Mouse (Mus musculus) lung, postnatal 0 days (tissue): ENCODE results near the gene Atp2b4. TPM values are rescaled to one million over a fixed set of nuclear protein-coding genes. Genes with fewer than 3 reads are reported as not detected.

ENCODE experiments used
- ATAC-seq: fragments of 200-750 bp; cut with Nextera tagmentation; 2 replicates; pipeline ENCODE4 v1.8.0; 2017; ENCODE audit warnings: moderate library complexity
- DNase-seq: peaks from one replicate; pipeline ENCODE4 v3.0.0-alpha.2; 2016; ENCODE audit warnings: low spot score
- H3K27ac ChIP-seq: fragments of 300-500 bp; sonication (generic); 2 replicates; pipeline ENCODE4 v1.5.1; 2014; ENCODE audit warnings: antibody characterized with exemption, mild to moderate bottlenecking, low read length, mixed read lengths
- H3K27me3 ChIP-seq: fragments of 300-500 bp; sonication (generic); replicated peaks from 2 replicates; pipeline ENCODE4 v1.6.1; 2014; ENCODE audit warnings: low read length, mixed read lengths; ENCODE audit not compliant: insufficient read depth
- H3K36me3 ChIP-seq: fragments of 300-500 bp; sonication (generic); 2 replicates; pipeline ENCODE4 v1.6.1; 2014; ENCODE audit warnings: low read length, mixed read lengths; ENCODE audit not compliant: insufficient read depth
- H3K4me1 ChIP-seq: fragments of 300-500 bp; sonication (generic); 2 replicates; pipeline ENCODE4 v1.6.1; 2014; ENCODE audit warnings: antibody characterized with exemption, low read depth, low read length, mixed read lengths; ENCODE audit not compliant: insufficient read depth
- H3K4me2 ChIP-seq: fragments of 300-500 bp; sonication (generic); replicated peaks from 2 replicates; pipeline ENCODE4 v1.6.1; 2014; ENCODE audit warnings: low read depth, mild to moderate bottlenecking, low read length, moderate library complexity, mixed read lengths
- H3K4me3 ChIP-seq: fragments of 300-500 bp; sonication (generic); 2 replicates; pipeline ENCODE4 v1.5.1; 2014; ENCODE audit warnings: low read depth, low read length
- H3K9ac ChIP-seq: fragments of 300-500 bp; sonication (generic); replicated peaks from 2 replicates; pipeline ENCODE4 v1.6.1; 2014; ENCODE audit warnings: low read depth, mild to moderate bottlenecking
- H3K9me3 ChIP-seq: fragments of 300-500 bp; sonication (generic); 2 replicates; pipeline ENCODE4 v1.6.1; 2016; ENCODE audit warnings: low read length, mixed read lengths
- CTCF ChIP-seq: IDR thresholded peaks from 2 replicates; pipeline ENCODE4 v1.5.1; 2016; ENCODE audit warnings: antibody characterized with exemption, mild to moderate bottlenecking
- EP300 ChIP-seq: IDR thresholded peaks from 2 replicates; pipeline ENCODE4 v1.6.1; 2016; ENCODE audit warnings: antibody characterized with exemption, mild to moderate bottlenecking, control low read depth
- WGBS: fragments of 180-500 bp; shearing (Covaris S2); extraction: QIAGEN DNeasy Blood & Tissue Kit; methylation state at CpG from one replicate; pipeline ENCODE4 v1.1.7; 2014; 5-methylcytosine and 5-hydroxymethylcytosine counted together
- polyA plus RNA-seq: library from polyadenylated mRNA; unstranded; fragments of >200 nt; fragmentation: Nextera tagmentation; extraction: Ambion mirVana; gene quantifications from 2 replicates; pipeline ENCODE4 v1.2.1, GENCODE M21; 2015

Atp2b4 gene
- polyA plus RNA-seq: 7.8 and 8.5 TPM in 2 replicates

DNA sequence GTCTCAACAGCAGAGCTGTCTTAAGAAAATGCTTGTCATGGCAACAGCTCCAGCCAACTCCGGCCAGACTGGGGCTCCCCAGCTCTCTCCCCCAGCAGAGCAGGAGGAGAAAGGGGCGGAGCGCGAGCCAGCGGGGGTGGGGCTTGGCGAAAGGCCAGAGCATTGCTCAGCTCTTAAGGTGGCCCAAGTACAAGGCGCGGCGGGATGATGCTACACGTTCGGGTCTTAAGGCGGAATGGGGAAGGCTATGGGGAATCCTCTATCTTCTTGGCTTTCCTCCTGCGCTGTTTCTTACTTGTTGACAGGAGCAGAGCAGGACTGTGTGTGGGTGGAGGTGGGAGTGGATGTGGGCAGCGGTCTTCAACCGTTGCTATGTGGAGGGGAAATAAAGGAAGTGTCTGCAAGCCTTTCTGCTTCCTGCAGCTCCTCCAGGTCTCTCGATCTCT is at the start of gene Atp2b4:
TSS of gene Atp2b4 (minus strand) at position 94 of the 446 bp plus-strand sequence.
- H3K4me3 ChIP-seq: peak within 1 kb of the TSS; percentile 59
- H3K4me2 ChIP-seq: peak within 1 kb of the TSS; percentile 89
- TF ChIP-seq EP300 (no peak), CTCF (no peak)
- H3K9ac ChIP-seq: peak within 1 kb of the TSS; percentile 41
- H3K27me3 ChIP-seq: no peaks in the 10 kb centered on the region
- under 1% methylated on average over 16 of the region's 16 CpGs for WGBS
- H3K36me3 ChIP-seq: no peaks in the 10 kb centered on the region
- H3K27ac ChIP-seq: peak within 1 kb of the TSS; percentile 72
- no peaks in the 10 kb centered on the region for H3K9me3 ChIP-seq
- peak; percentile 95 for DNase-seq
- H3K4me1 ChIP-seq: peaks cover 21% of the 10 kb centered on the region; the same call in 1 of the 2 replicates
- ATAC-seq: peak; percentile 91

DNA sequence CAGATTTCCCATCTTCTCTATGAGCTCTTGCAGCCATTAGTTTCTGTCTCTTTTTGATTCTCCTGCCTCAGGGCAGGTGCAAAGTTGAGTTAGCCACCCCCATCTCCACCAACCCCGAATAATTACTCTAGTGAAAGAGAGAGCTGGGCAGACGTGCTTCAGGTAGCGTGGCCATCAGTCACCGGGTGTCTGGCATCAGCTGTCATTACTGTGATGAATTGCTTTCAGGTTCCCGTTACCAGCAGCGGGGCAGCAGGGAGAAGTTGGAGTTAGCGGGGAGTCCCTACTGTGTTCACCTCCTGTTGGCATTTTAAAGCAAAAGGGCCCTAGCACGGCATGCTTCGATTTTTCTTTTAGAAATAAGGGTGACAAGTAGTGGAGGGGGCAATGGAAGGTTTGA is 43.9 kb upstream of the Atp2b4 start:
- WGBS: 29% methylated on average over 9 of the region's 9 CpGs
- no peak overlapping the region for H3K4me3 ChIP-seq
- TF ChIP-seq EP300 (no peak), CTCF (no peak)
- no peak for ATAC-seq
- H3K9ac ChIP-seq: no peak overlapping the region
- H3K36me3 ChIP-seq: no peaks in the 10 kb centered on the region
- no peaks in the 10 kb centered on the region for H3K4me1 ChIP-seq
- no peak overlapping the region for H3K4me2 ChIP-seq
- H3K27me3 ChIP-seq: no peaks in the 10 kb centered on the region
- no peak overlapping the region for H3K27ac ChIP-seq
- no peaks in the 10 kb centered on the region for H3K9me3 ChIP-seq
- DNase-seq: no peak

DNA sequence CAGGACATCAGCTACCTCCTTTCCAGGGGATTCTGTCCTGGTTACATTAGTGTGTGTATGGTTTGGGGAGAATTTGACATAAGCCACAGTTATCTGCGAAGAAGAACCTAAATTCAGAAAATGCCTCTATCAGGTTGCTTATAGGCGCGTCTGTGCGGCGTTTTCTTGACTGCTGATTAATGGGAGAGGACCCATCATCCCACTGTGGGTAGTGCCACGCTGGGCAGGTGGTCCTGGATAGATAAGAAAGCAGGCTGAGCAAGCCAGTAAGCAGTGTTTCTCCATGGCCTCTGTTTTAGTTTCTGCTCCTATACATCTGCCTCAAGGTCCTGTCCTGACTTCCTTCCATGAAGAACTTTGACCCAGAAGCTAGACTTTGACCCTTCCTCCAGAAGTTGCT is 43.1 kb upstream of the Atp2b4 start:
- DNase-seq: no peak
- no peaks in the 10 kb centered on the region for H3K4me1 ChIP-seq
- H3K9ac ChIP-seq: no peak overlapping the region
- WGBS: 73% methylated on average over 6 of the region's 6 CpGs
- H3K27me3 ChIP-seq: no peaks in the 10 kb centered on the region
- no peak overlapping the region for H3K4me2 ChIP-seq
- H3K36me3 ChIP-seq: no peaks in the 10 kb centered on the region
- no peaks in the 10 kb centered on the region for H3K9me3 ChIP-seq
- TF ChIP-seq CTCF: no peak
- TF ChIP-seq EP300: no peak
- no peak for ATAC-seq
- no peak overlapping the region for H3K27ac ChIP-seq
- no peak overlapping the region for H3K4me3 ChIP-seq

DNA sequence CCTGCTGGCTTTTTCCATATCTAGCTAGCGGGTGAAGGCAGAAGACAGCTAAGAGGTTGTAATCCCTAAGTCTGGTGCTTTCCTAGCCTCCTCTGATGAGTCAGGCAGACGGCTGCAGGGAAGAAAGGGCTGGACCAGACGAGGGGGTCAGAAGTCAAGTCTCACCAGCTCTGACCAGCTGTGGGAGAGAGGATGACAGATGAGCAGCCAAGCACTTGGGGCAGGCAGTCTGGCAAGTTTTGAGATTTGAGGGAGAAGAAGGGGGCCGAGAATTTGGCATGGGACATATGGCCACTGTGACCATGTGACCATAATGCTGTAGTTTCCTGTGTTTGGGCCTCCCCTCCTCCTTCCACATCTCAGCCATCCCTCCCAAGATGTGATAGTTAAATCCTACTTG is 42.5 kb upstream of the Atp2b4 start:
- ATAC-seq: peak; percentile 90
- no peaks in the 10 kb centered on the region for H3K9me3 ChIP-seq
- H3K36me3 ChIP-seq: no peaks in the 10 kb centered on the region
- no peak for TF ChIP-seq EP300
- TF ChIP-seq CTCF: no peak
- DNase-seq: peak; percentile 70
- H3K27me3 ChIP-seq: no peaks in the 10 kb centered on the region
- no peaks in the 10 kb centered on the region for H3K4me1 ChIP-seq
- no peak overlapping the region for H3K4me2 ChIP-seq
- H3K9ac ChIP-seq: no peak overlapping the region
- no peak overlapping the region for H3K4me3 ChIP-seq
- WGBS: 42% methylated on average over 4 of the region's 4 CpGs
- H3K27ac ChIP-seq: no peak overlapping the region

DNA sequence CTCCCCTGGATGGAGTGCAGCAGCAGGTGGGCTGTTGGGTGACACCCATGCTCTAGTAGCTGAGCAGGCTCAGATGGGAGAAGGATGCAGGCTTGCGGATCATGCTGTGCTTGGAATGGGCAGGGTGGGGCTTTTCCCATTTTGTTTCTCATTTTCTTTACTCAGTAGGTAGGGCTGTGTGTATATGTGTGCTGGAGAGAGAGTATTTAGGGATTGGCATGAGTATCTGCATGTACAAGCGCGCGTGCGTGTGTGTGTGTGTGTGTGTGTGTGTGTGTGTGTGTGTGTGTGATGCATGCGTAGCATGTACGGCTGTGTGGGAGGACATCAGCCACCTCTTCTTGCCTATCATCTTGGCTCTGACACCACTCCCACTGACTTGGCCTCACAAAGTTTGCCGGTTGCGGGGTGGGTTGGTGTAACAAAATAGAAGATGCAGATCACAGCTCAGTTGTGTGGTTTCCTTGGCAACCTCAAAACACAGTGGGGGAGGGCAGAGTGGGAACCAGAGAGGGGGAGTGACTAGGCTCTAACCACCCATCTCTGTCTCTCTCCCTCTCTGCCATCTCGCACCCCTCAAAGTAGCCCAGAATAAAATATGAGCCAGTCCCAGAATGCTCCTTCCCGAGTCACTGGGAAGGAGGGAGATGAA is 41.4 kb upstream of the Atp2b4 start:
- TF ChIP-seq CTCF (no peak), EP300 (no peak)
- H3K4me3 ChIP-seq: no peak overlapping the region
- H3K4me2 ChIP-seq: no peak overlapping the region
- ATAC-seq: peak; percentile 46
- DNase-seq: no peak
- WGBS: 67% methylated on average over 11 of the region's 11 CpGs
- H3K27me3 ChIP-seq: no peaks in the 10 kb centered on the region
- no peak overlapping the region for H3K9ac ChIP-seq
- no peaks in the 10 kb centered on the region for H3K9me3 ChIP-seq
- no peaks in the 10 kb centered on the region for H3K4me1 ChIP-seq
- no peak overlapping the region for H3K27ac ChIP-seq
- no peaks in the 10 kb centered on the region for H3K36me3 ChIP-seq

DNA sequence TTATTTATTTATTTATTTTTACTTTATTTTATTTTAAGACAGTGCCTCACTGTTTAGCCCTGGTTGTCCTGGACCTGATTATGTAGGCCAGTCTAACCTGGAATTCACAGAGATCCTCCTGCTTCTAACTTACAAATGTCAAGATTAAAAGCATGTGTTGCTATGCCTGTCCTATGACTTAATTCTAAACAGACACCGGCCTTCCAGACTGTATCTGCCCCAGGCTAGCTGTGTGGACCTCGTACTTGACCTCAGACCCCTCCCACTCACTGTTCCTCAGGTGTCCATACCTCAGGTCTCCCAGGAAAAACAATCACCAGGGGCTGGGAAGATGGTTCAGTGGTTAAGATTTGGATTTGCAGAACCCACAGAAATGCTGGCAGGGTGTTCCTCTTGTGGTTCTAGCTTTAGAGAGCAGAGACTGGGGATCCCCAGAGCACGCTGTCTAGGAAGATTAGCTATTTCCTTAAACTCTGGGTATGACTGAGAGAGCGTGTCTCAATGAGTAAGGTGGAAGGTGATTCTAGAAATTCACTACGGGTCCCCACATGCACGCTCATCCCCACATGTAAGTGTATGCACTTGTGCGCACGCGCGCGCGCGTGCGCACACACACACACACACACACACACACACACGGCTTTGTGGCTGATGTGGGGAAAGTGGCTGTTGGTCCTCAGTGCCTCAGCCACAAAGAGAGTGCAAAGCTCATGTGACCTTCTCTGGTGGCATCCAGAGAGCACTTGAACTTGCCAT is 40.5 kb upstream of the Atp2b4 start:
- H3K4me3 ChIP-seq: no peak overlapping the region
- ATAC-seq: no peak
- WGBS: 83% methylated on average over 15 of the region's 15 CpGs

More for the DNA sequence above, 40.5 kb upstream of the Atp2b4 start:
- no peak for DNase-seq
- Histone ChIP-seq H3K9me3 (no peaks in the 10 kb centered on the region), H3K27me3 (no peaks in the 10 kb centered on the region), H3K4me1 (no peaks in the 10 kb centered on the region), H3K27ac (no peak overlapping the region), H3K36me3 (no peaks in the 10 kb centered on the region), H3K9ac (no peak overlapping the region), H3K4me2 (no peak overlapping the region)
- no peak for TF ChIP-seq EP300
- TF ChIP-seq CTCF: no peak
